Mouse (Mus musculus) CD4-positive helper T cell, adult 2 months (primary cell): ENCODE data around the gene Ctsf.
"Not testable (repeated sequence)": the region's sequence is repeated elsewhere in the genome, so short reads cannot be mapped to it uniquely, and the experiment has no call there.

Source experiments
- DNase-seq: peaks from one replicate; pipeline ENCODE4 v3.0.0-alpha.2; 2012; ENCODE audit warnings: low read depth, missing footprints, low spot score

Gene Ctsf

GRCm38 (mm10) chr19:4849800-4850199 lies 5.1 kb upstream of the Ctsf start:
- DNase-seq: no peak

- DNase-seq: no peak
Observed at GRCm38 (mm10) chr19:4850281-4850680, 4.6 kb upstream of the Ctsf start.

- no peak for DNase-seq
Observed at GRCm38 (mm10) chr19:4855470-4855820, 515 bp downstream of the Ctsf start.

GRCm38 (mm10) chr19:4855951-4856350 lies 1.0 kb downstream of the Ctsf start:
- no peak for DNase-seq

DNA sequence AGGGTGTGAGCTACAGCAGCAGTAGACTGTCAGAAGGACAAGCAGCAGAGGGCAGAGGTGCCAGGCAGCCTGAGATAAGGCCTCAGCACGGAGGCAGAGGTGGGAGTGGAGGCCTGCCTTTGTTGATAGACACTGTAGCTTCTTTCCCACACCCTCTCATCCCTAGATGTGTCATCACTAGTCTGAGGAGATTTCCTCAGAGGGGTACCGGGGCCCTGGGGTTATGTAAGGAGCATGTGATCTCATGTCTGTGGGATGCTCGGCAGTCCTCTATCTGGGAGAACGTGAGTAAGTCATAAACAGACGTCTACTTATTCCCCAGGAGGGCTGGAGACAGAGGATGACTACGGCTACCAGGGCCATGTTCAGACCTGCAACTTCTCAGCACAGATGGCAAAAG lies 4.2 kb downstream of the Ctsf start:
- no peak for DNase-seq

GRCm38 (mm10) chr19:4863048-4863447 lies 8.1 kb downstream of the Ctsf start:
- no peak for DNase-seq

DNA sequence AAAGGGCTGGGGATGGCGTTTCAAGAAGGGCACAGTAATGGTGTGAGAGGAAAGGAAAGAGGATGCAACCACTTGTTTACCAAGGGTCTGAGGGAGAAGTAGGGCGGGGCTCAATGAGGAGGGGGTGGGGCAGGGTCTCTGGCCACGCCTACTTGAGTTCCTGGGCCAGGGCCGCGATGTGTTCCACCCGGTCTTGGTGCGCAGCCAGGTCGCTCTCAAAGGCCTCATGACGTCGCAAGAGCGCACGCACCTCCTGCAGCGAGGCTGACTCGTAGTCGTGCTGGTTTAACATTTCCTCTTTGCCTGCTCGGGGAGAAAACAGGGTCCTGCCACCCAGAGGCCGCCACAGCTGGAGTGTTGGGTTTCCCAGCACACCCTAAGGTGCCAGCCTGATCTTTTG lies 10.2 kb downstream of the Ctsf start:
- peak; percentile 56 for DNase-seq

DNA sequence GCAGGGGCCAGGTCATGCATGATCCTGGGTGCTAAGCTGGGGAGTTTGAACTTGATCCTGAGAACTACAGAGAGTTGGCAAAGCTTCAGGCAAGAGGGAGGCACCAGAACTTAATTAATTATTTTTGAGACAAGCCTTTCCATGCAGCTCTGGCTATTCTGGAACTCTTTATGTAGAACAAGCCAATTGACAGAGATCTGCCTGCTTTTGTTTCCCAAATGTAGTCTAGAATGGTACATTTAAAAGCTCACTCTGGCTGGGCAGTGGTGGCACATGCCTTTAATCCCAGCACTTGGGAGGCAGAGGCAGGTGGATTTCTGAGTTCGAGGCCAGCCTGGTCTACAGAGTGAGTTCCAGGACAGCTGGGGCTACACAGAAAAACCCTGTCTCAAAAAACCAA lies 19.7 kb downstream of the Ctsf start:
- not testable (repeated sequence) for DNase-seq

GRCm38 (mm10) chr19:4876241-4876640 lies 21.3 kb downstream of the Ctsf start:
- DNase-seq: no peak

DNA sequence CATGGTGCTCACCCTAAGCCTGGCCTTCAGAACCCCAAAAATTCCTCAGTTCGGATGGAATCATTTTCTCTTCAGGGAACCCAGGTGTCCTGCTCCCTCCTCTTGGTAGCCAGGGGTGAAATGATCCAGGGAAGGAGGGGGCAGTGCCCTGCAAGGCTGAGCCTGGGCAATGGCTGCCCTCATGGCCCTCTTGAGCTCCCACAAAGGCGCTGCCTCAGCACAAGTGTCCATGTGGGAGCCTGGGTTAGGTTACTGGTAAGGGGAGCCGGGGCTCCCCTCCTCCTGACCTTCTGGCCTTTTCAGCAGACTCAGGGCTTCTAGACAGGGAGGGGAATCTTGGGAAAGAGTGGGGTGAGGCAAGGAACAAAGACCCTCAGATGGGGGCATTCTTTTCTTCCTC lies 21.8 kb downstream of the Ctsf start:
- DNase-seq: no peak

- DNase-seq: no peak
Observed at GRCm38 (mm10) chr19:4877785-4878184, 22.9 kb downstream of the Ctsf start, which contains the start of gene Actn3. TSS of gene Actn3 (minus strand) at chr19:4877909.

DNA sequence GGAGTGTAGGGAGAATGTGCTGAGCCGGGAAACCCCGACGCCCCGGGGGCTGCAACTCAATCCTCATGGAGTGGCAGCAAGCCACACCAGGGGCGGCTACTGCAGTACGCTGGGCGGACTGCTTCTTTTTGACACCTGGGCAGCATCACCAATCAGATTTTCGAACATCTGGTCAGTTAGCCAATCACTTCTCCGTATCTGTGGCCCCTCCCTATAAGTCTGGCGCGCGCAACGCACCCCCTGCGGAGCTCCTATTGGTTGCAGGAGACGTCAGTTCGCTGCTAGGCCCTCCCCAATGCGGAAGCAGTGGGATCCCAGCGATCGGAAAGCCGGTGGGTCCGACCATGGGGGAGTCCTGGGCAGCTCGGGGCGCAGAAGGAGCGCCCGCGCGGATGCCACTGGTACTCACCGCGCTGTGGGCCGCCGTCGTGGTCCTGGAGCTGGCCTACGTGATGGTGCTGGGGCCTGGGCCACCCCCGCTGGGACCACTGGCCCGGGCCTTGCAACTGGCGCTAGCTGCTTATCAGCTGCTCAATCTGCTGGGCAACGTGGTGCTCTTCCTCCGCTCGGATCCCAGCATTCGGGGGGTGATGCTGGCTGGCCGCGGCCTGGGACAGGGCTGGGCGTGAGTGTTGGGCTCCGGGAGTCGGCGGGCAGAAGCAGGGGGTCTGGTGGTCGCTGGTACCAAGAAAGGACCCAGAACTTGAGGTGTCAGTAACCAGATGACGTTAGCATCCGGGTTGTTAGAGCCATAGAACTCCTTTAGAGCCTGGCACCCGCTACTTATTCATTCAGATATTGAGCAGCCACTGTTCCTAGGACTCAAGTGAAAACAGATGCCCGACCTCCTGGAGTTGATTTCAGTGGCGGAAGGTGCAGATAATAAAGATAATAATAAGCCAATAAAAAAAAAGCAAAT lies 23.7 kb downstream of the Ctsf start, which contains the start of gene Zdhhc24:
Gene Zdhhc24, plus strand, starts transcription at position 264 of the 919 bp plus-strand sequence.
- peak; percentile 95 for DNase-seq

DNA sequence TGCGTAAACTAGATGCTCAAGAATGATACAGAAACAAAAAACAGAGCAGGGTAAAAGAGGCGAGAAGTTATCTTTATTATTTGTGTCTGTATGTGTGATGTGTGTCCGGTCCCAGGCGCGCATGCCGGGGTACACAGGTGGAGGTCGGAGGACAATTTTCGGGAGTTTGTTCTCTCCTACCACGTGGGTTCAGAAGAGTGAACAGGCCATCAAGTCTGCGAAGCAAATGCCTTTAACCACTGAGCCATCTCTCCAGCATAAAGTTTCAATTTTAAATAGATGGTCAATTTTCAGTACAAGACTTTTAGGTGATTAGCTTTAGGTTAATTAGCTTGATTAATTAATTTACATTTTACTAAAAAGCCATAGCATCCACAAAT lies 24.4 kb downstream of the Ctsf start:
- DNase-seq: no peak

DNA sequence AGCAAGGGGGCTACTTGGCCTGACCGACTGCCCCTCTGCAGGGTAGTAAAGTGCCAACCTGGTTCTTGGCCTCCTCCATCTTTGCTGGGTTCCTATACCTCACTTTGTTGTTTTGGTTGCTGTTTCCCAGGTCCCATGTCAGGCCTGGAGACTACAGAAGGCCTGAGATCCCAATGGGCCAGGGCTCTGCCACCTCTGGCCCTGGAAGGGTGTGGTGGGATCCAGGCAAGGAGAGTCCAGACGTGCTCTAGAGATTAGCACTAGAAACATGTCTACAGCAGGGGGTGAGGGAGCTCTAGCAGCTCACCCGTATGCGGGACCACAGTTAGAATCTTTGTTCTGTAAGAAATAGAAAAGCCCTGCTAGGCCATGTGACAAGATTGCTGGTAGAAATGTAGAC lies 29.0 kb downstream of the Ctsf start:
- DNase-seq: no peak

- no peak for DNase-seq
Observed at GRCm38 (mm10) chr19:4889791-4890190, 34.9 kb downstream of the Ctsf start.

- no peak for DNase-seq
Observed at GRCm38 (mm10) chr19:4891798-4892197, 36.9 kb downstream of the Ctsf start.

DNA sequence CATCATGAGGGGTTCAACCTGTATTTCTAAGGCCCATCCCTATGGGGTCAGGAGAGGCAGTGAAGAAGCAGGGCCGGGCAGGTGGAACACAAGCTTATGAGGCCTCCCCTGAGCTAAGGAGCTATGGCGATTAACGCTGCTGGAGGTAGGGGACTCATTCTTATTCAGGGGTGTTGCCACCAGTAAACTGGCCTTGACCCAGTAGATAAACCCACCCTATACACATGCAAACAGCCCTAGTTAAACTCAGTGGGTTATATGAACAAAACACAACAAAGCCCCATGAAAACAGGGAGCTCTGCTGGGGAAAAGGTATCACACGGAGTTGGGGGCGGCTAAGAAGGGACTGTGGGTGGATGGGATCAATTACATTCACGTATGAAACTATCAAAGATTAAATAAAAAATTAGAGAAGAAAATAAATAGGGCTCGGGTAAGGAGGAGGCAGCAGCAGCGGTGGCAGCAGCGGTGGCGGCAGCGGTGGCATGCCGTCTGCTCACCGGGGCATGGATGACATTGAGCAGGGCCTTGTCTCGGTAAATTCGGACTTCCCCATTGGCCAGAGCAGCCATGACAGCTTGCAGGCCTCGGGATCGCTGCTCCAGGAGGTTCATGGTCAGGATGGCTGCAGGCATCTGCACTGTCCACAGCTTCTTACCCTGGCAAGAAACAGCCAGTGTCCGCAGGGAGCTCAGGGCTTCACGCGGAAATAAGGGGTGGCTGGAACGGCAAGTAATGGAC lies 42.0 kb downstream of the Ctsf start:
- no peak for DNase-seq

GRCm38 (mm10) chr19:4898972-4899371 lies 44.0 kb downstream of the Ctsf start:
- DNase-seq: no peak

DNA sequence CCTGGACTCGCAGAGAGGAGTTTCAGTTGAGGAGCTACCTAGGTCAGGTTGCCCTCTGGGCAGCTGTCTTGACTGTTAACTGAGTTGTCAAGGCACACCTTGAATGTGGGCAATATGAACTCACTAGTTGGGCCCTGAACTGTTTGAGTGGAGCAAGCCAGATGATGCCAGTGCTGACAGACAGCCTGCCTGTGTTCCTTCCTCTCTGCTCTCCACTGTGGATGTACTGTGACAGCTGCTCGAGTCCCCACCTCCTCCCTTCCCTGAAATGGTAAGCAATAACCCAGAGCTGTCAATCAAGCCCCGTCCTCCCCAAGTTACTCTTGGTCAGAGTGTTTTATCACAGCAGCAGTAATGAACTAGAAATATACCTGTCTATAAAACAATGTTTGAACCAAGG lies 45.0 kb downstream of the Ctsf start:
- no peak for DNase-seq

DNA sequence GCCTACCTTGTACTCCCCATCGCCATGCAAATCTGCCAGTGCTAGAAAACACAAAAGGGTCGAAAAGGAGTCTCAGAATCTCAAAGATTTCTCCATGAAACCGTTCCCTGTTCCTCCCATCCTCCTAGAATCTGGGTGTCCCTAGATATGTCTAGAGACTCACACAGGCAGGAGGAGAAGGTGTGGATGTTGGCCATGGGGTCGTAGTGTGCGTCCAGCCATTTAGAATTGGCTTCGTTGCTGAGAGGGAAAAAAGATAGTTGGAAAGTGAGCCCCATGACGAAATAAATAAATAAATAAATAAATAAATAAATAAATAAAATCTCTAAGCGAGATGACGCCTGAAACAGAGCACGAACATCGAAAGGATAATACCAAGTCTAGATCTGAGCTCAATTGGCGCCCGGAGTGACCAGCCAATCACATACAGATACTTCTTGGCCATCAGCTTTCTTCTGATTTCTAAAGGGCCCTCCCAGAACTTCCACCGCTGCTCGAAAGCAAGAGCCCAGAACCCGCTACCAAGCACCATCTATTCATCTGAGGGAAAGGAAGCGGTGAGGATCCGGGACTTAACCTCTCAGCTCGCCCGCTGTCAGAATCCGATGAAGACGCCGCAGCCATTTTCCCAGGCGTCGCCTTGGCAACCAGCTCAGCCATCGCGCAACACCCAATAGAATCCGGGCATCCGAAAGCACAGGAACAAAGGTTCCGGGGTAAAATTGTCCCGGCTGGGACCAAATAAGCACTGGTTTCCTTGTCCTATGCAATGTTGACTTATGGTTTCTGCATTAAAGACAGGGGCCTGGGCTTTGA lies 51.3 kb downstream of the Ctsf start, which contains the start of gene Bbs1:
Gene Bbs1, minus strand, starts transcription at position 650 of the 816 bp plus-strand sequence.
- DNase-seq: peak; percentile 83

DNA sequence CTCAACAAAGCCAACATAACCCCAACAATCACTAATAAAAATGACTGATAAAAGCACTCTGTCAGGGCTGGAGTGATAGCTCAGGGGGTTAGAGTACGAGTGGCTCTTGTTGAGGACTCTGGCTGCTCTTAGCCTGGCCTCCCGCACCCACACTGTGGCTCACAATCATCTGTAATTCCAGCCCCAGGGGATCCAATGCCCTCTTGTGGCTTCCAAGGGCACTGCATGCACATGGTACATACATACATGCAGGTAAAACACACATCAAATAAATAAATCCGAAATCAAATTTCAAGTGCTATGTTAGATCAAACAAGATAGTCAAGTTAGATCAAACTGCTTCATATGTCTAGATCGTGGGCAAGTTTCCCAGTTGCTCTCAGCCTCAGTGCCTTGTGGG lies 53.2 kb downstream of the Ctsf start:
- peak; percentile 34 for DNase-seq

GRCm38 (mm10) chr19:4909376-4909775 lies 54.4 kb downstream of the Ctsf start:
- no peak for DNase-seq
